Comparison of ENCODE assay signal across 10 mouse cellular contexts in the genomic region with DNA sequence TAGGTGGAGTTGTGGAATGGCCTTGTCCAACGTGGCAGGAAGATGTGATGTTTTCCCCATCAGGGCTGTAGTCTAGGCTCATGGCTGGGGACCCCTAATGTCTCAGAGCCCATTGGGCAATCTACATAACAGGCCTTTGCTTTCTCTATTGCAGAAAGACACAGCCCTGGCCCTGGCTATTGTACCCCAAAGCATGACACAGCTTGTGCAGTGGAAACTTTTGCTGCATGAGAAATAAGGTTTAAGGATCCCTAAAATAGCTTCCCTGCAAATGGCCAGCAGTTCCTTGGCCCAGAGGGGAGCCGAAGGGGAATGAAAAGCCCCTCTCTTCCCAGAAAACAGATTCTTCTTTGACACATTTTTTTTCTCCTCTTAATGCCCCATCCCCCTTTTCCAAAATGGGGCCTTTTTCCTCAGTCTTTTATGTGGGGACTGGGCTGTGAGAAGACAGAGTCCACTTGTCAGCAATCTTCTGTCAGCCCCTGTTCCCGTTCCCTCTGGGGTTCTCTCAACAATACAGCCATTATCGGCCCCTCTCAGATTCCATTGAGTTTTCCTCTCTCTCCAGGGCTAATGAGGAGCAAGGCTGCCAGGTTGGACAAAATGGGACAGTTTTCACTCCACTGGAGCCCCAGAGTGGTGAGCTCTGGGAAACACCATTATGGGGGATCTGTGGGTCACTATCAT. TPM values are rescaled to one million over a fixed set of nuclear protein-coding genes. Genes with fewer than 3 reads are reported as not detected.
DNase-seq lines count a peak whose midpoint lies in the region; ATAC-seq lines count a peak whose summit lies in the region.
"Had no signal": no experiment of that assay in that cellular context is flagged by ENCODE, and none has a peak within 500 bp of the region (broad histone marks: within the 10 kb centered on the region; RNA-seq: fewer than 3 reads in every experiment).

No protein-coding gene starts in this region.

- H3K4me1 ChIP-seq in embryonic facial prominence, embryonic 13.5 days, result 0 out of 2 replicates have a peak, but pooled peaks cover 3% of the 10 kb centered on the region
- H3K4me1 ChIP-seq in hindbrain, embryonic 14.5 days (replicated peaks; ENCODE audit: control insufficient read depth, insufficient read depth, low read length), result no peaks in the 10 kb centered on the region
- H3K4me1 ChIP-seq in limb, embryonic 15.5 days, result peaks cover 6% of the 10 kb centered on the region; the same call in 1 of the 2 replicates
- H3K4me1 ChIP-seq: liver, embryonic 13.5 days had no signal

- H3K9me3 ChIP-seq in embryonic facial prominence, embryonic 13.5 days, result no peaks in the 10 kb centered on the region
- H3K9me3 ChIP-seq in hindbrain, embryonic 14.5 days (ENCODE audit: control insufficient read depth, low read length), result no peaks in the 10 kb centered on the region
- H3K9me3 ChIP-seq in limb, embryonic 15.5 days, result no peaks in the 10 kb centered on the region
- H3K9me3 ChIP-seq: liver, embryonic 13.5 days had no signal

- peak overlapping the region; percentile 68 for H3K27ac ChIP-seq in embryonic facial prominence, embryonic 13.5 days
- peak overlapping the region; percentile 68 for H3K27ac ChIP-seq in hindbrain, embryonic 14.5 days
- H3K27ac ChIP-seq in limb, embryonic 15.5 days, result peak overlapping the region; percentile 79
- H3K27ac ChIP-seq: liver, embryonic 13.5 days had no signal

- H3K9ac ChIP-seq in embryonic facial prominence, embryonic 13.5 days, result no peak overlapping the region
- no peak overlapping the region for H3K9ac ChIP-seq in hindbrain, embryonic 14.5 days
- no peak overlapping the region for H3K9ac ChIP-seq in limb, embryonic 15.5 days
- H3K9ac ChIP-seq: liver, embryonic 13.5 days had no signal

- no peak overlapping the region for H3K4me3 ChIP-seq in embryonic facial prominence, embryonic 13.5 days
- no peak overlapping the region for H3K4me3 ChIP-seq in hindbrain, embryonic 14.5 days (replicated peaks; ENCODE audit: low read length)
- no peak overlapping the region for H3K4me3 ChIP-seq in limb, embryonic 15.5 days
- H3K4me3 ChIP-seq: liver, embryonic 13.5 days had no signal

- H3K4me2 ChIP-seq in embryonic facial prominence, embryonic 13.5 days, result no peak overlapping the region
- no peak overlapping the region for H3K4me2 ChIP-seq in hindbrain, embryonic 14.5 days (replicated peaks)
- no peak overlapping the region for H3K4me2 ChIP-seq in limb, embryonic 15.5 days
- H3K4me2 ChIP-seq: liver, embryonic 13.5 days had no signal

- no peak for DNase-seq in frontal cortex, postnatal 25 days (ENCODE audit: low spot score in 2 of 2)
- no peak for DNase-seq in hindbrain, embryonic 14.5 days (ENCODE audit: low spot score)
- no peak for DNase-seq in lung, postnatal 36 days
- DNase-seq in urinary bladder, adult 18-20 months (ENCODE audit: low spot score in 2 of 2), result no peak
- DNase-seq in kidney, postnatal 10 days, result no peak
- DNase-seq: heart, postnatal 36 days; liver, embryonic 13.5 days had no signal

- no peaks in the 10 kb centered on the region for H3K27me3 ChIP-seq in embryonic facial prominence, embryonic 13.5 days
- no peaks in the 10 kb centered on the region for H3K27me3 ChIP-seq in hindbrain, embryonic 14.5 days (ENCODE audit: control insufficient read depth, insufficient read depth, low read length)
- no peaks in the 10 kb centered on the region for H3K27me3 ChIP-seq in limb, embryonic 15.5 days
- H3K27me3 ChIP-seq: liver, embryonic 13.5 days had no signal

- WGBS in embryonic facial prominence, embryonic 13.5 days, result 14% methylated on average over 4 of the region's 4 CpGs
- whole genome bisulfite sequencing in hindbrain, embryonic 14.5 days, result 35% methylated on average over 4 of the region's 4 CpGs
- 44% methylated on average over 4 of the region's 4 CpGs for WGBS in limb, embryonic 15.5 days

- H3K36me3 ChIP-seq in embryonic facial prominence, embryonic 13.5 days, result 0 out of 2 replicates have a peak, but pooled peaks cover 4% of the 10 kb centered on the region
- H3K36me3 ChIP-seq in hindbrain, embryonic 14.5 days (replicated peaks; ENCODE audit: control insufficient read depth, insufficient read depth), result no peaks in the 10 kb centered on the region
- H3K36me3 ChIP-seq in limb, embryonic 15.5 days, result no peaks in the 10 kb centered on the region
- H3K36me3 ChIP-seq: liver, embryonic 13.5 days had no signal

- peak; percentile 69 for ATAC-seq in frontal cortex, adult (ENCODE audit: low TSS enrichment)
- peak; percentile 49; the same call in 1 of the 2 replicates for ATAC-seq in embryonic facial prominence, embryonic 13.5 days (ENCODE audit: insufficient number of reproducible peaks, insufficient read depth, low FRiP score, low TSS enrichment, low read depth)
- peak; percentile 65 for ATAC-seq in hindbrain, embryonic 14.5 days (ENCODE audit: low FRiP score)
- ATAC-seq in limb, embryonic 15.5 days (ENCODE audit: insufficient number of reproducible peaks, low FRiP score, low TSS enrichment, low read depth), result peak; percentile 42; the same call in 1 of the 2 replicates

RNA-seq across cellular contexts. Expression of a gene that starts 11.6 kb away (rescaled TPM):
- 5.9 and 7.7 TPM in 2 replicates for polyA plus RNA-seq in embryonic facial prominence, embryonic 13.5 days (2015; fragmentation: Nextera tagmentation; extraction: Ambion mirVana)
- 1.4 and 1.5 TPM in 2 replicates for polyA plus RNA-seq in hindbrain, embryonic 14.5 days (2014; fragmentation: Nextera tagmentation; extraction: Ambion mirVana)
- 5.5 and 6.5 TPM in 2 replicates for polyA plus RNA-seq in limb, embryonic 15.5 days (2015; fragmentation: Nextera tagmentation; extraction: Ambion mirVana)

RNA-seq across cellular contexts. Expression of a gene that starts 22.8 kb away (rescaled TPM):
- not detected in 2 replicates for polyA plus RNA-seq in embryonic facial prominence, embryonic 13.5 days (2015; fragmentation: Nextera tagmentation; extraction: Ambion mirVana)
- polyA plus RNA-seq in hindbrain, embryonic 14.5 days (2014; fragmentation: Nextera tagmentation; extraction: Ambion mirVana), result not detected in 2 replicates
- polyA plus RNA-seq in limb, embryonic 15.5 days (2015; fragmentation: Nextera tagmentation; extraction: Ambion mirVana), result not detected in 2 replicates
- polyA plus RNA-seq: liver, embryonic 13.5 days had no signal
